Mouse (Mus musculus) mesoderm, embryonic 11.5 days (tissue): ENCODE measurements around the gene Rnf111.
A peak's percentile ranks its signal among the peaks of the same experiment; 100 is the strongest.

Source experiments
- DNase-seq: peaks from one replicate; pipeline ENCODE4 v3.0.0-alpha.2; 2012; ENCODE audit warnings: low read depth, low spot score

The Rnf111 gene

DNA sequence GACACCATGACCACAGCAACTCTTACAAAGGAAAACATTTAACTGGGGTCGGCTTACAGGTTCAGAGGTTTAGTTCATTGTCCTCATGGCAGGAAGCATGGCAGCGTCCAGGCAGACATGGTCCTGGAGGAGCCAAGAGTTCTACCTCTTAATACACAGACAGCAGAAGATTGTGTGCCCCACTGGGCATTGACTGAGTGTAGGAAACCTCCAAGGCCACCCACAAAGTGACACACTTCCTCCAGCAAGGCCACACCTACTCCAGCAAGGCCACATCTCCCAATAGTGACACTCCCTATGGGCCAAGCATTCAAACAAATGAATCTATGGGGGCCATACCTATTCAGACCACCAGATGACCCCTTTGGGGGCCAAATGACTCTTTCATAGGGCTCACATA is 107.4 kb downstream of the Rnf111 start:
- DNase-seq: no peak

DNA sequence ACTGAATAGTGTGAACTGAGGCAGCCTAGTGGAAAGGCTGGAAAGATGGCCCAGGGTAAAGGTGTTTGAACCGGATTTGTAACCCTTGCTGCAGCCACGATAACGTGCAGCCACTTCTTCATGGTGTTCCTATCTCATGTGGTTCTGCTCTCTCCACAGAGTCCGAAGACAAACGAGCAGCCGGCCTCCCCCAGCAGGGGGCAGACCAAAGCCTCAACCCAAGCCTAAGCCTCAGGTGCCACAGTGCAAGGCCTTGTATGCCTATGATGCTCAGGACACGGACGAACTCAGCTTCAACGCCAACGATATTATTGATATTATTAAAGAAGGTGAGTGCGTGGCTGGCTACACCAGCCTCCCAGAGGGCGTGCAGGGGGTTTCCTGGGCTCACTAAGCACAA is 107.9 kb downstream of the Rnf111 start:
- DNase-seq: peak; percentile 8

DNA sequence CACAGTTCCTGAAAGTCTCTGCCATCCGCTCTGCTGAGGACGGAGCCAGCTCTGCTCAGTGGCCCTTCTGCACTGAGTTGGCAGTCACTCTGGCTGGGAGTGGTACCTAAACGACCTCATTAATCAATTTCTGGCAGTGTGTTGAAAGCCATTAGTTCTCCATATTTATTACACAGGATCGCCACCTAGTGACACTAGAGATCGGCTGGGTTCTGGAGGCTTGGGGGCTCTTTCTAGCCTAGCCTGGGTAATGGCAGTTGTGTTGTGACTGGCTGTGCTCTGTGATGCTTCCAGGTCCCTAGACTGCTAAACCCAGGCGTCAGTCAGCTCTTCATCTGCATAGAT is 111.0 kb downstream of the Rnf111 start:
- DNase-seq: peak; percentile 66

DNA sequence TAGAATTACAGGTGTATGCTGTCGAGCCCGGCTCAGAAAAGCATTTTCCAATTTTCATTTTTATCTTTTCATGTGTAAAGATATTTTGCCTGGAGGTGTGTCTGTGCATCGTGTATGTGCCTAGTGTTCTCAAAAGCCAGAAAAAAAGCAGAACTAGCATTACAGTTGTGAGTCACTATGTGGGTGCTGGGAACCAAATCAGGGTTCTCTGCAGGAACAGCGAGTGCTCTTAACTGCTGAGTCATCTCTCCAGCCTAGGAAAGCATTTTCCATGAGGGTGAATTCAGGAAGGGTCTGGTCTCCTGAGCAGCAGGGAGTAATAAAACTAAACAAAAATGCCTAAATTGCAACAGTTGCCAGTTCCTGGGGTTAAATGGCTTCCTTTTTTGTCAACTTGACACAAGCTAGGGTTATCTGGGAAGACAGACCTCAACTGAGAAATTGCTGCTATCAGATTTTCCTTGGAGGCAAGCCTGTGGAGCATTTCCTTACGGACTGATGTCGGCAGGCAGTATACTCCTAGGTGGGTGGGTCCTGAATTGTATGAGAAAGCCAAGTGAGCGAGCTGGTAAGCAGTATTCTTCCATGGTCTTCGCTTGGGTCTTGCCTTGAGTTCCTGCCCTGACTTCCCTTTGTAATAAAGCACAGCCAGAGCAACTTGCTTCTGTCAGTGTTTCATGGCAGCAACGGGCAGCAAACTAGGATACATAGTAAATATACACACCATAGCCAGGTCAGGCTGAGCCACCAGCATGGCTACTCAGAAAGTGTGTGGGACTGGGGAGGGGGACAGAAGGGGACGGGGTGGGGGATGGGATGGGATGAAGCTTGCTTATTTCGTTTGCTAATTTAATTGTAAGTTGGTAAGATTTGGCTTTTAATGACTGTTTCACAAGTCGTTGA is 111.6 kb downstream of the Rnf111 start:
- no peak for DNase-seq

DNA sequence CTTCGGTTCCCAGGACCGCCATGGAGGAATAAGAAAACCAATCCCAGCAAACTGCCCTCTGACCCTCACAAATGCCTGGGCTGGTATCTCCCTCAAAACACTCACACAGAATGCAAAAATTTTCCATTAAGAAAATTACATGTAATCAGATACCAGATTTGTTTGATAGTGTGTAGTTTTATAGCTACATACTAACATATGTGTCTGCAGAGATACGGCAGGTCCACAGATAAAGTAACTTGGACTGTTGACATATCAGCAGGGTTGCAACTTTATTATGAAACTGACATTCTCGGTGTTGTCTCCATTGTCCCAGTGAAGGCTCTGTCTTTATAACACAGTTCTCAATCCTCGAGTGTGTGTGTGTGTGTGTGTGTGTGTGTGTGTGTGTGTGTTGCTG is 112.5 kb downstream of the Rnf111 start:
- no peak for DNase-seq

- DNase-seq: no peak
Observed at GRCm38 (mm10) chr9:70389548-70389947, 114.0 kb downstream of the Rnf111 start.

DNA sequence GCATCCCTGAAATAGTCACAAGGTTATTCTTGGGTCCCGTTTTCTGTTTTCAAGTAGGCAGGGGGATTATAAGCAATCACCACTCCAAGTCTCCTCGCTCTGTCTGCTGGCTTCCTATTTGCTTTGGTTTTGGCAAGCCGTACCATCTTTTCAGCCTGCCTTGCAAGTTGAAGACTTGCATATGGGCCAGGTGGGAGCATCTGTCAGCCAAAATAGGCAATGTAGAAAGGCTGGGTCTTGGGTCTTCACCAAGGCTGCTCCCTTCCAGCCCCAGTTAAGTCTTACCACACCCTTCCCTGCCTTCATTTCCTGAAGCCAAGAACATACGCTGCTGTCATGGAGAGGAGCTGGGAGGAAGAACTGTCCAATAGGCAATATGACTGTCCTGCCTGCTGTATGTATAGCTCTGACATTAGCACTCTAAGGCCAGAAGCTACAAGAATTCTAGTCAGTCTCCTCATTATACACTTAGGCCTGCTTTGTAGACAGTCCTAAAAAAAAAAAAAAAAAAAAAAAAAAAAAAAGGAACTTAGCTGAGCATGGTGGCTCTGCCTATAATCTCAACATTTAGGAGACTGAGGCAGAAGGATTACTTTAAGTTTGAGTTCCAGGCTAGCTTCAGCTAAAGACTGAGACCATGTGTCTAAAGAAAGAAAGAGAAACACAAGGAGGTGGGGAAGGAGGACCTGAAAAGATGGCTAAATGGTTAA is 116.0 kb downstream of the Rnf111 start:
- DNase-seq: no peak

- no peak for DNase-seq
Observed at GRCm38 (mm10) chr9:70384958-70385728, 118.4 kb downstream of the Rnf111 start.

- no peak for DNase-seq
Observed at GRCm38 (mm10) chr9:70384494-70384893, 119.0 kb downstream of the Rnf111 start.

- no peak for DNase-seq
Observed at GRCm38 (mm10) chr9:70383750-70384149, 119.8 kb downstream of the Rnf111 start.

GRCm38 (mm10) chr9:70382091-70382490 is 121.4 kb downstream of the Rnf111 start:
- no peak for DNase-seq

GRCm38 (mm10) chr9:70379502-70380467 is 123.7 kb downstream of the Rnf111 start:
- DNase-seq: no peak
